Mouse (Mus musculus): Measurements from ENCODE around the gene Lrrfip2.

DNA sequence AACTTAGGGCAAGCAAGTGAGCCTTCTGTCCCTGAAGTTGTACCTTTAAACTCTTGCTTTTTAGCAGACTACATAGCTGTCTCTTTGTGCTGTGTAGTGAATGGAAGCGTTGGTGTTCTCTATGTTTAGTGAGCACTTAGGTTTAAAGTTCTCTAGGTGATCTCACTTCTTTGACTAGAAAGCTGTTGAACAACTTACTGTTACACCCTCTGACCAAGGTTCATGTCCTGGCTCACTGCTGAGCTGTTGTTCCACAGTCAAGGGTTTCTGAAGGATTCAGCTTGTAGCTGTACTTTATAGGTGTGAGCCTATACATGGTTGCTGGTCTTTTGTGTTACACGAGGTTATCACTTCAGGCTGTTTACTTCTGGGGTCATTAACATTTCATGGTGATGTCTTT is 5.9 kb downstream of the Lrrfip2 start:
- TF ChIP-seq POLR2A (IDR thresholded peaks at IDR 0.05; ENCODE audit: low read depth, low read length) (no peak), CTCF (IDR thresholded peaks at IDR 0.05; ENCODE audit: borderline replicate concordance, insufficient read depth, low read length) (no peak)

Measured in embryonic fibroblast, embryonic 13.5 days (primary cell).